Mouse (Mus musculus) kidney, embryonic 14.5 days (tissue): ENCODE measurements at regions not wholly inside any gene's neighbourhood (a gene's known extent, or its start where the extent isn't known, plus 50 kb on each side); places are given as distances from the start of the nearest gene placed in this dataset.

Experiments used
- ATAC-seq: fragments of 200-750 bp; cut with Nextera tagmentation; 2 replicates; pipeline ENCODE4 v1.8.0; 2017; ENCODE audit warnings: moderate number of reproducible peaks, mild to moderate bottlenecking, moderate TSS enrichment, moderate library complexity; ENCODE audit not compliant: low FRiP score, low TSS enrichment
- H3K27ac ChIP-seq: fragments of 300-500 bp; sonication (generic); 2 replicates; pipeline ENCODE4 v1.5.1; 2014; ENCODE audit warnings: low read depth, mild to moderate bottlenecking, low read length, moderate library complexity, mixed read lengths
- H3K27me3 ChIP-seq: fragments of 300-500 bp; sonication (generic); 2 replicates; pipeline ENCODE4 v1.6.1; 2014; ENCODE audit warnings: mild to moderate bottlenecking, low read length; ENCODE audit not compliant: control insufficient read depth, insufficient read depth
- H3K36me3 ChIP-seq: fragments of 300-500 bp; sonication (generic); 2 replicates; pipeline ENCODE4 v1.6.1; 2014; ENCODE audit warnings: low read length, mixed read lengths; ENCODE audit not compliant: control insufficient read depth, insufficient read depth
- H3K4me1 ChIP-seq: fragments of 300-500 bp; sonication (generic); 2 replicates; pipeline ENCODE4 v1.6.1; 2014; ENCODE audit warnings: low read length, mixed read lengths; ENCODE audit not compliant: control insufficient read depth, insufficient read depth
- H3K4me2 ChIP-seq: fragments of 300-500 bp; sonication (generic); replicated peaks from 2 replicates; pipeline ENCODE4 v1.6.1; 2014; ENCODE audit warnings: low read depth, mild to moderate bottlenecking, low read length
- H3K4me3 ChIP-seq: fragments of 300-500 bp; sonication (generic); 2 replicates; pipeline ENCODE4 v1.5.1; 2014; ENCODE audit warnings: mild to moderate bottlenecking, low read length
- H3K9ac ChIP-seq: fragments of 300-500 bp; sonication (generic); 2 replicates; pipeline ENCODE4 v1.6.1; 2014; ENCODE audit warnings: low read depth, mild to moderate bottlenecking, low read length, moderate library complexity
- H3K9me3 ChIP-seq: fragments of 300-500 bp; sonication (generic); 2 replicates; pipeline ENCODE4 v1.6.1; 2016; ENCODE audit warnings: low read length; ENCODE audit not compliant: control insufficient read depth
- WGBS: fragments of 180-500 bp; shearing (Covaris S2); extraction: QIAGEN DNeasy Blood & Tissue Kit; methylation state at CpG from one replicate; pipeline ENCODE4 v1.1.7; 2014; 5-methylcytosine and 5-hydroxymethylcytosine counted together

- ATAC-seq: peak; percentile 33; the same call in 1 of the 2 replicates
- Histone ChIP-seq H3K9me3 (no peaks in the 10 kb centered on the region), H3K9ac (no peak overlapping the region), H3K27me3 (no peaks in the 10 kb centered on the region), H3K4me1 (peaks cover 44% of the 10 kb centered on the region), H3K27ac (peak overlapping the region; percentile 71; the same call in 1 of the 2 replicates), H3K36me3 (no peaks in the 10 kb centered on the region), H3K4me2 (no peak overlapping the region), H3K4me3 (no peak overlapping the region)
- WGBS: 48% methylated on average over 14 of the region's 14 CpGs
Measured at GRCm38 (mm10) chr10:111670666-111671065, 164.6 kb downstream of the Phlda1 start.

GRCm38 (mm10) chr10:111672454-111673316, 166.6 kb downstream of the Phlda1 start:
- peak; percentile 86 for ATAC-seq
- Histone ChIP-seq H3K27ac (peak overlapping the region; percentile 65), H3K9ac (no peak overlapping the region), H3K4me1 (peaks cover 41% of the 10 kb centered on the region), H3K9me3 (no peaks in the 10 kb centered on the region), H3K4me3 (no peak overlapping the region), H3K27me3 (no peaks in the 10 kb centered on the region), H3K4me2 (no peak overlapping the region; the same call in 1 of the 2 replicates), H3K36me3 (no peaks in the 10 kb centered on the region)
- WGBS: 25% methylated on average over 12 of the region's 12 CpGs

DNA sequence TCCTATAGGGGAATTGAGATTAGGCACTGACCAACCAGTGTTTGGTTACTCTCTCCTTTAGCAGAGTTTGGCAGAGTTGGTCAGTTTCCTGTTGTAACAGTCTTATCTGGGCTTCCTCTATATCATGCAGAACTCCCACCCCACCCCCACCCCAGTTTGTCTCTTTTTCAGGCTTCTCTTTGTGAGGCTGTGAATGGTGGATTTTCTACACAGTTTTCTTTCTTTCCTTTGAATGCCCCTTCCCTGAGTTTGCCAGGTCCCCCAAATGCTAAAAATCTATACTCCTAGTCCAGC, 167.2 kb downstream of the Phlda1 start:
- Histone ChIP-seq H3K9ac (no peak overlapping the region), H3K4me1 (peaks cover 41% of the 10 kb centered on the region), H3K27me3 (no peaks in the 10 kb centered on the region), H3K27ac (peak overlapping the region; percentile 65; the same call in 1 of the 2 replicates), H3K4me2 (no peak overlapping the region), H3K4me3 (no peak overlapping the region), H3K9me3 (no peaks in the 10 kb centered on the region), H3K36me3 (no peaks in the 10 kb centered on the region)
- ATAC-seq: peak; percentile 38

DNA sequence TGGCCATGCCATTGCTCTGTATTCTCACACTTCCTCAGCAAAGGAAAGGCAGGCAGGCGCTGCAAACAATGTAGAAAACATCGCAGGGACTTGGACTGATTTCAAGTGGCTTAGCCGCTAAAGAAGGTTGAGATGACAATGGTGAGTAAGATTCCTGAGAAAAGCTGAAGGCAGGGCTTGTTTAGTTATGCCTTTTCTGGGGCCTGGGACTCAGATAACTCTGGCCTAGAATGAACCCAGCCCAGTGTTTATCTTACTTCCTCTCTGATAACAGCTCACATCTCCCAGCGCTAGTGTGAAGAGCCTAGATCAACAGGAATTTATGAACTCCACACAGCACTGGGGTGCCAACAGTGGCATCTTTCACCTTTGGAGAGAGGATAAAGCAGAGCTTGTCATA, 170.2 kb downstream of the Phlda1 start:
- ATAC-seq: no peak

GRCm38 (mm10) chr10:111680919-111681318, 174.8 kb downstream of the Phlda1 start:
- Histone ChIP-seq H3K4me1 (no peaks in the 10 kb centered on the region), H3K27me3 (no peaks in the 10 kb centered on the region), H3K9me3 (no peaks in the 10 kb centered on the region), H3K36me3 (no peaks in the 10 kb centered on the region), H3K9ac (no peak overlapping the region), H3K27ac (no peak overlapping the region), H3K4me2 (no peak overlapping the region), H3K4me3 (no peak overlapping the region)
- 91% methylated on average over 4 of the region's 4 CpGs for WGBS
- ATAC-seq: no peak

More for the DNA sequence above, 170.2 kb downstream of the Phlda1 start:
- H3K36me3 ChIP-seq: no peaks in the 10 kb centered on the region
- peaks cover 27% of the 10 kb centered on the region for H3K4me1 ChIP-seq
- H3K9ac ChIP-seq: no peak overlapping the region
- H3K9me3 ChIP-seq: no peaks in the 10 kb centered on the region
- H3K27ac ChIP-seq: no peak overlapping the region
- no peak overlapping the region for H3K4me3 ChIP-seq
- no peaks in the 10 kb centered on the region for H3K27me3 ChIP-seq
- H3K4me2 ChIP-seq: no peak overlapping the region
- 56% methylated on average over 4 of the region's 4 CpGs for WGBS

- no peaks in the 10 kb centered on the region for H3K36me3 ChIP-seq
- WGBS: 45% methylated on average over 10 of the region's 10 CpGs
- no peak overlapping the region for H3K27ac ChIP-seq
Measured at GRCm38 (mm10) chr10:111684409-111685346, 178.6 kb downstream of the Phlda1 start.

DNA sequence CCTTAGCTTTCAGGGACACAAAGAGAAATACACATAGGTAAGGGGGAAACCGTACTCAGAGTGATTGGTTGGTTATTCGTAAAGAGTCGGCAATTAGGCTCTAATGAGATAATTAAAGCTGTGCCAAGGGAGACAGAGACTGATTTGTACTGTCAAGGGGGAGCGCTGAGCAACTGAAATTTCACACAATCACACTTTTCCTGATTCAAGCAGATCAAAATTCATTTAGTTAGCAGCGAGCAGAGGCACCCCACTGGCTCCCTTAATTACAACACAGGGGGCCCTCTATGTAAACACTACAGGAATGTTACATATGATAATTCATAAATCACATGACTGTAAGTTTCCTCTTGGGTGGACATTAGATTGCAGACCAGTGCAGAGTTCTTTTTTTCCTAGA, 180.5 kb downstream of the Phlda1 start:
- 50% methylated on average over 5 of the region's 5 CpGs for WGBS
- no peak for ATAC-seq
- no peaks in the 10 kb centered on the region for H3K27me3 ChIP-seq
- H3K36me3 ChIP-seq: no peaks in the 10 kb centered on the region
- no peak overlapping the region for H3K4me2 ChIP-seq
- H3K4me1 ChIP-seq: peaks cover 6% of the 10 kb centered on the region; the same call in 1 of the 2 replicates
- H3K9ac ChIP-seq: no peak overlapping the region
- H3K27ac ChIP-seq: no peak overlapping the region
- H3K9me3 ChIP-seq: no peaks in the 10 kb centered on the region
- H3K4me3 ChIP-seq: no peak overlapping the region

More at GRCm38 (mm10) chr10:111684409-111685346, 178.6 kb downstream of the Phlda1 start:
- no peak for ATAC-seq
- Histone ChIP-seq H3K4me1 (no peaks in the 10 kb centered on the region; the same call in 1 of the 2 replicates), H3K9me3 (no peaks in the 10 kb centered on the region), H3K4me3 (no peak overlapping the region), H3K4me2 (no peak overlapping the region), H3K9ac (no peak overlapping the region), H3K27me3 (no peaks in the 10 kb centered on the region)

GRCm38 (mm10) chr10:111689587-111689986, 183.5 kb downstream of the Phlda1 start:
- no peaks in the 10 kb centered on the region for H3K9me3 ChIP-seq
- ATAC-seq: peak; percentile 94
- H3K4me1 ChIP-seq: peaks cover 12% of the 10 kb centered on the region; the same call in 1 of the 2 replicates
- H3K4me3 ChIP-seq: no peak overlapping the region
- H3K27me3 ChIP-seq: no peaks in the 10 kb centered on the region
- no peaks in the 10 kb centered on the region for H3K36me3 ChIP-seq
- no peak overlapping the region for H3K4me2 ChIP-seq
- 16% methylated on average over 10 of the region's 10 CpGs for WGBS
- H3K27ac ChIP-seq: peak overlapping the region; percentile 80; the same call in 1 of the 2 replicates
- no peak overlapping the region for H3K9ac ChIP-seq
